Mouse (Mus musculus) intestine, postnatal 0 days (tissue): Measurements from ENCODE around the gene Olfm3. TPM values are rescaled to one million over a fixed set of nuclear protein-coding genes. Genes with fewer than 3 reads are reported as not detected.

Experiments
- ATAC-seq: fragments of 200-750 bp; cut with Nextera tagmentation; 2 replicates; pipeline ENCODE4 v1.8.0; 2017; ENCODE audit warnings: mild to moderate bottlenecking, moderate TSS enrichment, moderate library complexity
- H3K27ac ChIP-seq: fragments of 300-500 bp; sonication (generic); 2 replicates; pipeline ENCODE4 v1.5.1; 2014; ENCODE audit warnings: mild to moderate bottlenecking, low read depth, low read length, moderate library complexity
- H3K27me3 ChIP-seq: fragments of 300-500 bp; sonication (generic); replicated peaks from 2 replicates; pipeline ENCODE4 v1.6.1; 2014; ENCODE audit warnings: low read length, mixed read lengths; ENCODE audit not compliant: control insufficient read depth, insufficient read depth
- H3K36me3 ChIP-seq: fragments of 300-500 bp; sonication (generic); 2 replicates; pipeline ENCODE4 v1.6.1; 2014; ENCODE audit warnings: mild to moderate bottlenecking, moderate library complexity; ENCODE audit not compliant: control insufficient read depth, insufficient read depth
- H3K4me1 ChIP-seq: fragments of 300-500 bp; sonication (generic); replicated peaks from 2 replicates; pipeline ENCODE4 v1.6.1; 2014; ENCODE audit warnings: antibody characterized with exemption, low read length, mixed read lengths; ENCODE audit not compliant: control insufficient read depth, insufficient read depth
- H3K4me2 ChIP-seq: fragments of 300-500 bp; sonication (generic); replicated peaks from 2 replicates; pipeline ENCODE4 v1.6.1; 2014; ENCODE audit warnings: low read depth, mild to moderate bottlenecking, moderate library complexity
- H3K4me3 ChIP-seq: fragments of 300-500 bp; sonication (generic); 2 replicates; pipeline ENCODE4 v1.5.1; 2014; ENCODE audit warnings: low read depth, low read length
- H3K9ac ChIP-seq: fragments of 300-500 bp; sonication (generic); 2 replicates; pipeline ENCODE4 v1.6.1; 2014; ENCODE audit warnings: mild to moderate bottlenecking, low read depth, low read length
- H3K9me3 ChIP-seq: fragments of 300-500 bp; sonication (generic); 2 replicates; pipeline ENCODE4 v1.6.1; 2016; ENCODE audit warnings: mixed run types; ENCODE audit not compliant: control insufficient read depth
- CTCF ChIP-seq: sonication (generic); IDR thresholded peaks from 2 replicates; pipeline ENCODE4 v1.5.1; 2016; ENCODE audit warnings: low read depth, mild to moderate bottlenecking, control low read depth, antibody characterized with exemption, moderate library complexity
- WGBS: fragments of 180-500 bp; shearing (Covaris S2); extraction: QIAGEN DNeasy Blood & Tissue Kit; methylation state at CpG from one replicate; pipeline ENCODE4 v1.1.7; 2014; 5-methylcytosine and 5-hydroxymethylcytosine counted together
- polyA plus RNA-seq: library from polyadenylated mRNA; unstranded; fragments of >200 nt; fragmentation: Nextera tagmentation; extraction: Ambion mirVana; gene quantifications from 2 replicates; pipeline ENCODE4 v1.2.1, GENCODE M21; 2015

The Olfm3 gene
- polyA plus RNA-seq, 1 experiment from 2014 or later: not detected

DNA sequence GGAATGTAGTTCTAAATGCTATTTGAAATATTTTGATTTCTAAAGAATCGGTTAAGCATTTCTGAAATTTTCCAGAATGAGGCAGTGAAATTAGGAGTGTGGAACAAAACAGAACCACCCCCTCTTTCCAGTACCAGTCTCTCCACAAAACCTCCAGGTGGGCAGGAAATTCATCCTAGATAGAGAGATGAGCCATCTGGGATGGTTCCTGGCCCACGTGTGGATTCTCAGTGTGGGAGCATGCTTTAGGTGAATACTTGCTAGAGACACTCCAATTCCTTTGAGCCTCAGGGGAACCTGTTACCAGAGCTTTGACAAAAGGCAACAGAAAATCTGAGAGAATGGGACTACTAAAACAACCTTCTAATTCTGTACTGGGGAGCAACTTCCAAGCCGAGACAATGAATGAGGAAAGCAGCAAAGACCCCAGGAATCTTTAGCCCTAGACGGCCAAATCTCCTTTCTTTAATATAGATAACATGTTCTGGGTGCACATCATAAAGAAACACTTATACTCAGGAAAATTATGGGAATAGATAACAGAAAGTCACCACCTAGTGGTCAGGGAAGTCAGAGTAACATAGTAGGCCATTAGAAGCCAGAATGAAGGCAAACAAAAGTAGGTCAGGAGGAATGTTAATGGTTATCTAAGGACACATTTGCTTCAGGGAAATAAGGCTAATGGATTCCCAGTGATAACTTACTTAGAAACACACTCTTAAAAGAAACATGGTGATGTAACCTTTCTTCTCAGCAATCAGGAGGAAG, 58.6 kb downstream of the Olfm3 start:
- no peak for ATAC-seq
- Histone ChIP-seq H3K27ac (no peak overlapping the region), H3K4me2 (no peak overlapping the region), H3K9ac (no peak overlapping the region), H3K36me3 (no peaks in the 10 kb centered on the region), H3K4me3 (no peak overlapping the region), H3K9me3 (no peaks in the 10 kb centered on the region), H3K27me3 (no peaks in the 10 kb centered on the region), H3K4me1 (no peaks in the 10 kb centered on the region)
- 69% methylated on average over 4 of the region's 4 CpGs for WGBS
- TF ChIP-seq CTCF: 0 out of 2 replicates have a peak, but pooled peaks have one; percentile 11

DNA sequence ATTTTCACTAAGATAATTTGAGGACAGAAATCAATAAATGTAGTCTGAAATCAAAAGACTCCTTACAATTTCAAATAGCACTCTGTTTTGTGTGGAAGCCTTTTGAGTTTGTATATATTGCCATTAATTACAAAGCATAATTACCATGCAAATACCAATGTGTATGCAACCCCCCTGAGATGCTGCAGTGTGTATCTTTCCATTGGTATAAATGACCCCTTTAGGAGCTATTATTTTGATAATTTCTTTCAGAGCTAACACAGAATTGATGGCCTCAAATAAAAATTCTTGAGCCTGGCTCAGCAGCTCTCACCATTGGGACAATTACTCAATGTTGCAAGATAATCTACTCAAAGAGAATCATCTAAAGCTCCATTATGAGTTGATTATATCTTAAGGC, 67.3 kb downstream of the Olfm3 start:
- Histone ChIP-seq H3K4me3 (no peak overlapping the region), H3K4me1 (no peaks in the 10 kb centered on the region), H3K27me3 (no peaks in the 10 kb centered on the region), H3K9me3 (no peaks in the 10 kb centered on the region), H3K36me3 (no peaks in the 10 kb centered on the region), H3K27ac (no peak overlapping the region), H3K4me2 (no peak overlapping the region), H3K9ac (no peak overlapping the region)
- no peak for ATAC-seq
- no peak for TF ChIP-seq CTCF

GRCm38 (mm10) chr3:114972522-114972921, 68.6 kb downstream of the Olfm3 start:
- no peak for TF ChIP-seq CTCF
- ATAC-seq: no peak
- Histone ChIP-seq H3K4me1 (no peaks in the 10 kb centered on the region), H3K4me3 (no peak overlapping the region), H3K9ac (no peak overlapping the region), H3K9me3 (no peaks in the 10 kb centered on the region), H3K36me3 (no peaks in the 10 kb centered on the region), H3K27me3 (no peaks in the 10 kb centered on the region), H3K27ac (no peak overlapping the region), H3K4me2 (no peak overlapping the region)
- 66% methylated on average over 1 of the region's 1 CpGs for WGBS

DNA sequence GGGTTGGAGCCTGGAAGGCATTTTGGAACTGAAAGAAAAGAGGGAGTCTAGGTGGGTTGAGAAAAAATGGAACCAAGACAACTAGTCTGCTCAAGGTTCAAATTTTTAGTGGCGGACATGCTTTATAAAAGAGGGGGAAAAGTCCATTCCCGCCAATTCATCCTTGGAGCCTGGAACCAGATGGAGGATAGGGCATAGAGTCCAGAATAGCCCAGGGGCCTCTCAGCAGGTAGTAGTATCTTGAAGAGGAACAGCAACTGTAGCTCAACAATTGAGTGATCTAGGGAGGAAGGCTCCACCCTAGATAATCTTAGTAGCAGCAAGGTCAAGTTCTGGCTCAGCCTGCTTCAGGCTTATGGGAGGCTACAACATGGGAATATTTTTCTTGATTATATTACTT, 87.0 kb downstream of the Olfm3 start:
- no peak for TF ChIP-seq CTCF
- H3K9ac ChIP-seq: no peak overlapping the region
- no peaks in the 10 kb centered on the region for H3K4me1 ChIP-seq
- H3K4me2 ChIP-seq: no peak overlapping the region
- ATAC-seq: no peak
- no peaks in the 10 kb centered on the region for H3K27me3 ChIP-seq
- H3K4me3 ChIP-seq: no peak overlapping the region
- H3K27ac ChIP-seq: no peak overlapping the region
- H3K9me3 ChIP-seq: no peaks in the 10 kb centered on the region
- no peaks in the 10 kb centered on the region for H3K36me3 ChIP-seq
- WGBS: 91% methylated on average over 2 of the region's 2 CpGs

GRCm38 (mm10) chr3:114995956-114996355, 92.1 kb downstream of the Olfm3 start:
- H3K9me3 ChIP-seq: no peaks in the 10 kb centered on the region
- ATAC-seq: no peak
- H3K27me3 ChIP-seq: no peaks in the 10 kb centered on the region
- no peaks in the 10 kb centered on the region for H3K4me1 ChIP-seq
- no peak overlapping the region for H3K4me3 ChIP-seq
- TF ChIP-seq CTCF: no peak
- 42% methylated on average over 1 of the region's 1 CpGs for WGBS
- H3K36me3 ChIP-seq: no peaks in the 10 kb centered on the region
- no peak overlapping the region for H3K27ac ChIP-seq
- H3K4me2 ChIP-seq: no peak overlapping the region
- no peak overlapping the region for H3K9ac ChIP-seq

DNA sequence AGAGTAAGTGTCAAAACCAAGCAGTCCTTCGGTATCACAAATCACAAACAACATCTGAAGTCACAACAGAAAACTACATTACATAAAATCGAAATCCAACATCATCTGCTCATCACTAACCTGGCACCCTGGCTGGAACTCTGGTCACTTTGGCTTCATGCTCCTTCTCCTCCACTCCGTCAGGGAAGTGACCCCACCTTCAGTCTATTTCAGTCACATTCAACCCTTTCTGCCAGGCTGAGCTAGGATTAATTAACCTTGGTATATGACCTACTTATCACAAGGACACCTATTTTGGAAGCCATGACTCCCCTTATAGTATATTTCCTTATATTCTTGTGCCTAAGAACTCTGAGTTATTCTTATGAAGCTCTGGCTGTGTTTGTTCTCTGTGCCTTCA, 123.7 kb downstream of the Olfm3 start:
- H3K27me3 ChIP-seq: no peaks in the 10 kb centered on the region
- no peaks in the 10 kb centered on the region for H3K36me3 ChIP-seq
- H3K27ac ChIP-seq: no peak overlapping the region
- no peak overlapping the region for H3K9ac ChIP-seq
- TF ChIP-seq CTCF: no peak
- 83% methylated on average over 3 of the region's 3 CpGs for WGBS
- no peak overlapping the region for H3K4me2 ChIP-seq
- H3K4me3 ChIP-seq: no peak overlapping the region
- H3K4me1 ChIP-seq: no peaks in the 10 kb centered on the region
- H3K9me3 ChIP-seq: no peaks in the 10 kb centered on the region
- ATAC-seq: no peak
